Mouse (Mus musculus): ENCODE measurements around the gene Galnt7. TPM values are rescaled to one million over a fixed set of nuclear protein-coding genes. Genes with fewer than 3 reads are reported as not detected.

Gene Galnt7
- polyA plus RNA-seq, 1 experiment from 2014 or later, result 10.0 TPM

DNA sequence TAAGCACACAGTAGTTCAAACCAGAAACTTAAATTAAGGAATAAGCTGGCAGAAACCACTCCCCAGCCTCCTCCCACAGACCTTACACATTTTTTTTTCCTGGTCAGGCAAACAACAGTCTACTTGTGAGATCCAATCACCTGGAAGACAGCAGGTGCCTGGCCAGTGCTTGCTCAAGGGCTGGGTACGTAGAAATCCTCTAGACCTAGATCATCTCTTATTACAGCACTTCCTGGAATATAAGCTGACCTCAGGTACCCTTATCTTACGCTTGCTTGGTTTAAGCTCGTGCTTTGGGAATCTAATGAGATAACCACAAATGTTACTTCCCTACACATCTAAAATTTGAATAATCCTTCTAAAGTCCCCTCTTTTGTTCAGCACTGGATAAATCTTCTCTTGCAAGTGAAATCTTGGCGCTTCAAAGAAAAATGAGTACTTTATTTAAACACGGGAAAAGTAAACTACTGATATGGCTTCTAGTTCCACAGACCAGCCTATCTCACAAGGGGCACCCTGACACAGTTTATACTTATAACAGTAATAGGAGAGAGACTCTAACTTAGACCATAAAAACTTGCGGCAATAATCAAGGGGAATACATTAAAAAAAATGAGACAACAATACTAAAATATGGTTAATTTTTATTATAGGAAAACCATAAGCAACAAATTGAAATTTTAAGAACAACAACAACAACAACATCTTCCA, 58.5 kb downstream of the Galnt7 start:
- Histone ChIP-seq H3K36me3 (no peaks in the 10 kb centered on the region), H3K9me3 (replicated peaks) (no peaks in the 10 kb centered on the region), H3K4me1 (peaks cover 50% of the 10 kb centered on the region), H3K27ac (no peak overlapping the region), H3K4me3 (no peak overlapping the region), H3K27me3 (replicated peaks) (no peaks in the 10 kb centered on the region), H3K4me2 (peak overlapping the region; percentile 7; the same call in 1 of the 2 replicates), H3K9ac (no peak overlapping the region)
- peak; percentile 77 for ATAC-seq
- WGBS (ENCODE audit: insufficient replicate concordance), result 27% methylated on average over 6 of the region's 6 CpGs

DNA sequence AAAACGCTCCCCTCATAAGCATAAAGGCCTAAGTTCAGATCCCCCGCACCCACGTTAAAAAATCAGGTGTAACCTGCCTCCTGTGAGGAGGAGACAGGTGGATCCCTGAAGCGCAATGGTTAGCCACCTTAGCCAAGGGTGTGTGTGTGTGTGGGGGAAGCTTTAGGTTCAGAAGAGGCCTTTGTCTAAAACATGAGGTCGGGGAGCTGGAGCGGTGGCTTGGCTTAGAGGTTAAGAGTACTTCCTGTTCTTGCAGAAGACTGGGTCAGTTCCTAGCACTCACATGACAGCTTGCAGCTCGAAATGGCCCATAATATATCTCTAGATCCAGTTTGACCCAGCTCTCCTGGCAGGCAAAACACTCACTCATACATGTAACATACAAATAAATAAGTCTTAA, 60.2 kb downstream of the Galnt7 start:
- Histone ChIP-seq H3K9ac (no peak overlapping the region), H3K4me3 (no peak overlapping the region), H3K27me3 (replicated peaks) (no peaks in the 10 kb centered on the region), H3K9me3 (replicated peaks) (no peaks in the 10 kb centered on the region), H3K36me3 (no peaks in the 10 kb centered on the region), H3K4me1 (peaks cover 59% of the 10 kb centered on the region), H3K27ac (no peak overlapping the region), H3K4me2 (no peak overlapping the region)
- ATAC-seq, result no peak
- WGBS (ENCODE audit: insufficient replicate concordance), result 50% methylated on average over 7 of the region's 7 CpGs

DNA sequence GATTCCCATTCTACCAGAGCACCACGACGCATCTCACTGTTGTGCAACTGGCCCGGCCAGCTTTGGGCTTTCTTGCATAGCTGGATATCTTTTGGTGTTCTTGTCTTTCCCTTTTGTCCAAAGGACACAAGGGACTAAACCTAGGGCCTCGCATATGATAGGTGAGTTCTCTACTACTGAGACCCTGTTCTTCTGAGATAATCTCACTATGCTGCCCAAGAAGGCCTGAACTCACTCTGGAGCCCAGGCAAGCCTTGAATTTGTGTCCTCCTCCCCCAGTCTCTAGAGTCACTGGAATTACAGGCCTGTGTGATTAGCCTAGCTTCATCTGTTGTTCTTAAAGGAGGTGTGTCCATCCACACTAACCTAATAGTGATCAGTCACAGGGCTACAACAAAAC, 61.2 kb downstream of the Galnt7 start:
- no peak overlapping the region for H3K4me3 ChIP-seq
- H3K4me1 ChIP-seq, result peaks cover 68% of the 10 kb centered on the region
- H3K27ac ChIP-seq, result 0 out of 2 replicates have a peak overlapping the region, but pooled peaks have one; percentile 12
- H3K27me3 ChIP-seq (replicated peaks), result no peaks in the 10 kb centered on the region
- no peaks in the 10 kb centered on the region for H3K9me3 ChIP-seq (replicated peaks)
- H3K4me2 ChIP-seq, result no peak overlapping the region
- 57% methylated on average over 4 of the region's 4 CpGs for WGBS (ENCODE audit: insufficient replicate concordance)
- no peaks in the 10 kb centered on the region for H3K36me3 ChIP-seq
- H3K9ac ChIP-seq, result no peak overlapping the region
- 0 out of 2 replicates have a peak, but pooled peaks have one; percentile 23 for ATAC-seq

DNA sequence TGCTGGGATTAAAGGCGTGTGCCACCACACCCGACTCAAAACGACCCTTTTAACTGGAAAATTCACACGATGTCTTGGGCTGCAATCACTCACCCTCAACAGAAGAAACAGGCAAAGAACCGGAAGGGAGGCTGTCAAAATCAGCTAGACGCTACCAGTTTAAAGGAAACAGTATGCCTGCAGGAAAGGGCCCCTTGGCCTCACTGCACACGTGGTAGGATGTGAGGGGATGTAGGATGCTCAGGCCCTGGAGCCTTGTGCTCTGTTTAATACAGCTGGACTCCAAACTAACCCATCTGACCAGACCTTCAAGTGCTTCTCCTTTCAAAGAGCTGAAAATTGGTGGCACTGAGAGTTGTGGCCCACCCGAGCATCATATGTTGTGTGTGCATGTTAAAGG, 62.8 kb downstream of the Galnt7 start:
- peaks cover 72% of the 10 kb centered on the region for H3K4me1 ChIP-seq
- no peak for ATAC-seq
- H3K9me3 ChIP-seq (replicated peaks), result no peaks in the 10 kb centered on the region
- H3K36me3 ChIP-seq, result no peaks in the 10 kb centered on the region
- H3K27ac ChIP-seq, result no peak overlapping the region
- H3K27me3 ChIP-seq (replicated peaks), result no peaks in the 10 kb centered on the region
- no peak overlapping the region for H3K9ac ChIP-seq
- WGBS (ENCODE audit: insufficient replicate concordance), result 38% methylated on average over 8 of the region's 8 CpGs
- H3K4me2 ChIP-seq, result no peak overlapping the region
- no peak overlapping the region for H3K4me3 ChIP-seq

DNA sequence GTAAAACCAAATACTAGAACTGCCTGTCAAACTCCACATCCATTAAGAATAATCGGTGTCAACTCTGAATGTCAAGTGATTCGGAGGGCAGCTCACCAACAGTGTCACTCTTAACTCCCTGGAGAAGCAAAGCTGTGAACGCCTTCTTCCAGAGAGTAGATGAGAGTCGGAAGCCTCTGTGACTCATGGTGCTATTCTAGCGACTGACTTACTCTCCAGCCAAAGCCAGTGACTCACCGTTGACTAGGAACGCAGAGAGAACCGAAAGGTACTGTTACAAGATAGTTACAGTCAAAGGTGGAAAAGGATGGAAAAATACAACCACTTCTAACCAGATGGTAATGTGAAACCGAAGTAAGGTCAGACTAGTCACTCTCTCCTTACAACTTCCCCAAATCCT, 63.7 kb downstream of the Galnt7 start:
- Histone ChIP-seq H3K36me3 (no peaks in the 10 kb centered on the region), H3K27me3 (replicated peaks) (no peaks in the 10 kb centered on the region), H3K4me2 (no peak overlapping the region), H3K9me3 (replicated peaks) (no peaks in the 10 kb centered on the region), H3K4me3 (no peak overlapping the region), H3K9ac (no peak overlapping the region), H3K27ac (no peak overlapping the region), H3K4me1 (peaks cover 68% of the 10 kb centered on the region)
- no peak for ATAC-seq
- 75% methylated on average over 9 of the region's 9 CpGs for WGBS (ENCODE audit: insufficient replicate concordance)

DNA sequence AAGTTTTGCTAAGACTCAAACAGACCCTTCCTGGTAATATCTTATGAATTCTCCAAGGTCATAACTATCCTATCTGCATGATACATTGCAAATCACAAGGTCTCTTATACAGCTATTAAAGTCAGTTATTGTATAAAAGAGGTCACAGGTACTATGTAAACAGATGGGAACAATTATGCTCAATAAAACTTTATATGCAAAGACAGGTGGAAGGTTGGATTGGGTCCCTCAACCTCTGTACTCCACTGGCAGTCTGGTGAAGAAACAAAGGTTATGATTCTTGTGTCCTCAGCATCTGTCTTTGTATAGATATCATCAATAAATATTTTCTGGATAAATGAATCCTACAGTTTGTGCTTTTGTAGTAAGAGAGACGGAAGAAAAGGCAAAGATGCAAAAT, 64.2 kb downstream of the Galnt7 start:
- H3K9me3 ChIP-seq (replicated peaks), result no peaks in the 10 kb centered on the region
- no peak overlapping the region for H3K27ac ChIP-seq
- WGBS (ENCODE audit: insufficient replicate concordance), result 81% methylated on average over 1 of the region's 1 CpGs
- no peak overlapping the region for H3K4me2 ChIP-seq
- no peak overlapping the region for H3K4me3 ChIP-seq
- ATAC-seq, result no peak
- no peak overlapping the region for H3K9ac ChIP-seq
- H3K27me3 ChIP-seq (replicated peaks), result no peaks in the 10 kb centered on the region
- peaks cover 62% of the 10 kb centered on the region for H3K4me1 ChIP-seq
- no peaks in the 10 kb centered on the region for H3K36me3 ChIP-seq

DNA sequence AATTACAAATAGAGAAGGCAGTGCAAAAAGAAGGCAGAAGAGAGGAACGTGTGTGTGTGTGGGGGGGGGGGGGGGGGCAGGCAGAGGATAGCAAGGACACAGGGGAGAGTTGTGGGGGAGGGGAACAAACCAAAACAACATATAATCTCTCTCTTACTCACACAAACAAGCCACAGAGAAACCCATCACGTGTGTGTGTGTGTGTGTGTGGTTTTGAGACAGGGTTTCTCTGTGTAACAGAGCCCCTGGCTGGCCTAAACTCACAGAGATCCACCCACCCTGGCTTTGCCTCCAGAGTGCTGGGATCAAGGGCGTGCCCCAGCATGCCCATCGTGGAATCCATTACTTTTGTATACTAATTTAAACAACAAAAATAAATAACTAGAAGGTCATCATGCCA, 66.2 kb downstream of the Galnt7 start:
- 38% methylated on average over 4 of the region's 4 CpGs for WGBS (ENCODE audit: insufficient replicate concordance)
- no peaks in the 10 kb centered on the region for H3K9me3 ChIP-seq (replicated peaks)
- H3K36me3 ChIP-seq, result no peaks in the 10 kb centered on the region
- H3K27ac ChIP-seq, result no peak overlapping the region
- ATAC-seq, result no peak
- no peak overlapping the region for H3K4me3 ChIP-seq
- no peak overlapping the region for H3K9ac ChIP-seq
- H3K4me2 ChIP-seq, result no peak overlapping the region
- peaks cover 43% of the 10 kb centered on the region for H3K4me1 ChIP-seq
- no peaks in the 10 kb centered on the region for H3K27me3 ChIP-seq (replicated peaks)

DNA sequence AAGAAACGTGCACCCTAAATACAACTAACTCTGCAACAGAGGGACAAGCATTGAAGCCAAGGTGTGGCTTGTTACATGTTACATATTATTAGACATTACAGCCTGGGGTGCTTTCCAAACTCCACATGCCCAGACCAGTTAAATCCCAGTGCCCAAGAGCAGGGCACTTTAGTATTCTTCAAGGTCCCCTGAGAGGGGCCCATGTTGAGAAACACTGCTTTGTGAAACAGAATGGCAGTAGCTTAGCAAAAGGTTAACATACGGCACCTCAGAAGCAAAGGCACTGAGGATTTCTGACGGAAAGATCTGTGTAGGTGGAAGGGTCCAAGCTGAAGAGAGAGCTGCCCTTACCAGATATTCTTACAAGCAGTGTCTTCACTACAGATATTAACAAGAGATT, 67.0 kb downstream of the Galnt7 start:
- Histone ChIP-seq H3K27me3 (replicated peaks) (no peaks in the 10 kb centered on the region), H3K27ac (no peak overlapping the region), H3K4me2 (no peak overlapping the region), H3K36me3 (no peaks in the 10 kb centered on the region), H3K4me1 (peaks cover 36% of the 10 kb centered on the region), H3K9ac (no peak overlapping the region), H3K9me3 (replicated peaks) (no peaks in the 10 kb centered on the region), H3K4me3 (no peak overlapping the region)
- 64% methylated on average over 3 of the region's 3 CpGs for WGBS (ENCODE audit: insufficient replicate concordance)
- ATAC-seq, result no peak

DNA sequence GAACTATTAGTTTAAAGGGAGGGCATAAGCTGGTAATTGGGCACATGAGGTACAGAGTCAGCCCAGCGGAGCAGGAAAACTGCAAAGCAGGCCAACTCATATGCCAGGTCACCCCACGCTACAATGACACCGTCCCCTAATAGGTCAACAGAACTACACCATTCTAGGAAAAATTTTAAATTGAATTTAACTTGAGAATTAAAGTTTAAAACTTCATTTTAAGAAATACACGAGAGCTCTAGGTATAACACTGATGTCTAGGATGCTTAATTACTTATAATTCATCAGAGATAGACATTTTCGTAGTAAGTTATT, 67.7 kb downstream of the Galnt7 start:
- H3K27me3 ChIP-seq (replicated peaks), result no peaks in the 10 kb centered on the region
- H3K4me2 ChIP-seq, result no peak overlapping the region
- no peak overlapping the region for H3K9ac ChIP-seq
- no peaks in the 10 kb centered on the region for H3K9me3 ChIP-seq (replicated peaks)
- 75% methylated on average over 5 of the region's 5 CpGs for WGBS (ENCODE audit: insufficient replicate concordance)
- ATAC-seq, result no peak
- H3K27ac ChIP-seq, result no peak overlapping the region
- no peaks in the 10 kb centered on the region for H3K36me3 ChIP-seq
- H3K4me3 ChIP-seq, result no peak overlapping the region
- peaks cover 28% of the 10 kb centered on the region for H3K4me1 ChIP-seq

DNA sequence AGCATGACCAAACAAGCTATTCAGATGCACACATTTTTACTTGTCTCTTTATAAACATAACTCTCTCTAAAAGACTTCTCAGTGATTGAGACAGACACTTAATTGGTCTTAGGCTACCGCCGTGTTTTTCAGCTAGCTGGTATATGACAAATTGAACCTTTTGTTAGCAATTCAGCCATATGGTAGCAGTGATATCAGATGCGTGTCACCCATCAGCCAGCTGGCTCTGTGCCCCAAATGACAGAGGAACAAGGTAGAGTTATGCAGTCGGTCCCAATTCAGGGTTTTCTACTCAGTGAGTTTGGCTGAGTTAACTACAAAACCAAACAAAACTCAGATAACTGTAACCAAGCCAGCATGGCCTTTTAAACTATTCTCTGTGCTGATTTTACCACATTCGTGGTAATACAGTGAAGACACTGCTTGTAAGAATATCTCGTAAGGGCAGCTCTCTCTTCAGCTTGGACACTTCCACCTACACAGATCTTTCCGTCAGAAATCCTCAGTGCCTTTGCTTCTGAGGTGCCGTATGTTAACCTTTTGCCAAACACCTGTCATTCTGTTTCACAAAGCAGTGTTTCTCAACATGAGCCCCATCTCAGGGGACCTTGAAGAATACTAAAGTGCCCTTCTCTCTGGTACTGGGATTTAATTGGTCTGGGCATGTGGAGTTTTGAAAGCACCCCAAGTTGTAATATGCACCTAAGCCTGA, 68.3 kb downstream of the Galnt7 start:
- no peak overlapping the region for H3K4me3 ChIP-seq
- WGBS (ENCODE audit: insufficient replicate concordance), result 67% methylated on average over 8 of the region's 8 CpGs
- no peaks in the 10 kb centered on the region for H3K27me3 ChIP-seq (replicated peaks)
- no peak for ATAC-seq
- no peak overlapping the region for H3K27ac ChIP-seq
- no peaks in the 10 kb centered on the region for H3K36me3 ChIP-seq
- peaks cover 32% of the 10 kb centered on the region for H3K4me1 ChIP-seq
- H3K4me2 ChIP-seq, result no peak overlapping the region
- no peak overlapping the region for H3K9ac ChIP-seq
- H3K9me3 ChIP-seq (replicated peaks), result no peaks in the 10 kb centered on the region

DNA sequence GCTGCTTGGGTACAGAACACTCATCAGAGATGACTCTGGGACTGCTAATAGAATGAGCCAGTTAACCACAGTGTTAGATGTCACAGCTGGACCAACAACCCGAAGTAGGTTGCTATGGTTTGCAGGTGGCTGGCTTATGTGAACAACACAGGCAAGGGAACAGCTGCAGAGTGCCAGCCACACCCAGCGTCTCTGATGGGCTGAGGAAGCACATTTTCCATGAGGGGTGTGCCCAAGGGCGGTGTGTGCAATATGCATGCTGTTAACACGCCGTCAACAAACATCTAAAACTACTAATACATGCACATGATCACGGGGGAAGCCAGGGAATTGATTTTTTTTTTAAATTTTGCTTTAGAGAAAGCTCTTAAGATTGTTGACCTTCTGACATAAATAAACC, 73.0 kb downstream of the Galnt7 start:
- no peaks in the 10 kb centered on the region for H3K9me3 ChIP-seq (replicated peaks)
- no peak overlapping the region for H3K9ac ChIP-seq
- WGBS (ENCODE audit: insufficient replicate concordance), result 43% methylated on average over 6 of the region's 6 CpGs
- ATAC-seq, result peak; percentile 63
- no peak overlapping the region for H3K4me2 ChIP-seq
- H3K27me3 ChIP-seq (replicated peaks), result no peaks in the 10 kb centered on the region
- peaks cover 49% of the 10 kb centered on the region for H3K4me1 ChIP-seq
- H3K27ac ChIP-seq, result no peak overlapping the region
- no peak overlapping the region for H3K4me3 ChIP-seq
- no peaks in the 10 kb centered on the region for H3K36me3 ChIP-seq

DNA sequence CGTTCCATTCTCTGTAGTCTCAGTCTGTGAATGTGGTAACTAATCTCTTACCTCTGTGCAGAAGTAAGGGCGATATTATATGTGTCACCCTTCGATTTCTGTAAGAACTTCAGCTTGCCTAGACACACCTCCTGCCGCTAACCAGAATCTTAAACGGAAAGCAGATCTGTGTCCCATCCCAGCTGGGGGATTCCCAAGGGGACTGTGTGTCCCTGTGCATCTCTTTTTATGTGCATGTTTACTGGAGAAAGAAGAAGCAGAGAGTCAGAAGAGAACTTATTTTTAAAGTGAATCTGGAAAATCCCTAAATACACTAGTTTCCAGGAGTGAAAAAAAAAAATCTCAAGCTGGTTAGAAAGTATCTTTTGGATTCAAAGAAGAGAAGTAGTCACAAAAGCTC, 75.5 kb downstream of the Galnt7 start:
- Histone ChIP-seq H3K36me3 (no peaks in the 10 kb centered on the region), H3K9ac (no peak overlapping the region), H3K27me3 (replicated peaks) (no peaks in the 10 kb centered on the region), H3K4me1 (peaks cover 51% of the 10 kb centered on the region), H3K27ac (no peak overlapping the region), H3K4me3 (no peak overlapping the region), H3K4me2 (0 out of 2 replicates have a peak overlapping the region, but pooled peaks have one; percentile 52), H3K9me3 (replicated peaks) (no peaks in the 10 kb centered on the region)
- 56% methylated on average over 5 of the region's 5 CpGs for WGBS (ENCODE audit: insufficient replicate concordance)
- no peak for ATAC-seq

All from liver, embryonic 12.5 days (tissue).